Mouse (Mus musculus): ENCODE measurements around the gene Zcchc8. TPM values are rescaled to one million over a fixed set of nuclear protein-coding genes. Genes with fewer than 3 reads are reported as not detected.
A peak's percentile ranks its signal among the peaks of the same experiment; 100 is the strongest.

Zcchc8 gene
- polyA plus RNA-seq, 1 experiment from 2014 or later: 27.1 TPM

GRCm38 (mm10) chr5:123684221-123685144 is 36.4 kb downstream of the Zcchc8 start, which contains the start of gene Clip1:
Gene Clip1, minus strand, starts transcription at chr5:123684618.
- peak within 1 kb of the TSS; percentile 84 for H3K4me3 ChIP-seq (ENCODE audit: low read depth, low read length)
- H3K9ac ChIP-seq (ENCODE audit: low read depth, low read length): peak within 1 kb of the TSS; percentile 89
- no peak for TF ChIP-seq CTCF (IDR thresholded peaks at IDR 0.05; ENCODE audit: low read depth)
- H3K9me3 ChIP-seq (ENCODE audit: control insufficient read depth): no peaks in the 10 kb centered on the region
- H3K4me1 ChIP-seq (replicated peaks; ENCODE audit: control insufficient read depth, insufficient read depth, low read length): no peaks in the 10 kb centered on the region; the same call in 1 of the 2 replicates
- WGBS: 2% methylated on average over 47 of the region's 64 CpGs
- H3K27me3 ChIP-seq (replicated peaks; ENCODE audit: control insufficient read depth, insufficient read depth, low read length): no peaks in the 10 kb centered on the region
- peak within 1 kb of the TSS; percentile 93 for H3K27ac ChIP-seq (ENCODE audit: low read depth, low read length)
- no peaks in the 10 kb centered on the region for H3K36me3 ChIP-seq (ENCODE audit: control insufficient read depth, insufficient read depth)
- peak; percentile 70 for ATAC-seq
- peak within 1 kb of the TSS; percentile 96 for H3K4me2 ChIP-seq (replicated peaks; ENCODE audit: low read depth)

- WGBS: under 1% methylated on average over 79 of the region's 92 CpGs
- no peaks in the 10 kb centered on the region; the same call in 1 of the 2 replicates for H3K4me1 ChIP-seq (replicated peaks; ENCODE audit: control insufficient read depth, insufficient read depth, low read length)
- H3K4me2 ChIP-seq (replicated peaks; ENCODE audit: low read depth): peak overlapping the region; percentile 96
- peak overlapping the region; percentile 89 for H3K9ac ChIP-seq (ENCODE audit: low read depth, low read length)
- TF ChIP-seq CTCF (IDR thresholded peaks at IDR 0.05; ENCODE audit: low read depth): no peak
- H3K9me3 ChIP-seq (ENCODE audit: control insufficient read depth): no peaks in the 10 kb centered on the region
- no peaks in the 10 kb centered on the region for H3K27me3 ChIP-seq (replicated peaks; ENCODE audit: control insufficient read depth, insufficient read depth, low read length)
- peak overlapping the region; percentile 93 for H3K27ac ChIP-seq (ENCODE audit: low read depth, low read length)
- H3K36me3 ChIP-seq (ENCODE audit: control insufficient read depth, insufficient read depth): no peaks in the 10 kb centered on the region
- H3K4me3 ChIP-seq (ENCODE audit: low read depth, low read length): peak overlapping the region; percentile 84
- peak; percentile 62 for ATAC-seq
Measured at GRCm38 (mm10) chr5:123683377-123684220, 37.3 kb downstream of the Zcchc8 start.

- 7% methylated on average over 6 of the region's 6 CpGs for WGBS
- no peaks in the 10 kb centered on the region for H3K27me3 ChIP-seq (replicated peaks; ENCODE audit: control insufficient read depth, insufficient read depth, low read length)
- no peak for ATAC-seq
Measured at GRCm38 (mm10) chr5:123683043-123683376, 37.9 kb downstream of the Zcchc8 start.

GRCm38 (mm10) chr5:123682372-123682771 is 38.5 kb downstream of the Zcchc8 start:
- no peak for TF ChIP-seq CTCF (IDR thresholded peaks at IDR 0.05; ENCODE audit: low read depth)
- Histone ChIP-seq H3K9ac (ENCODE audit: low read depth, low read length) (peak overlapping the region; percentile 31; the same call in 1 of the 2 replicates), H3K9me3 (ENCODE audit: control insufficient read depth) (no peaks in the 10 kb centered on the region), H3K36me3 (ENCODE audit: control insufficient read depth, insufficient read depth) (no peaks in the 10 kb centered on the region), H3K4me2 (replicated peaks; ENCODE audit: low read depth) (peak overlapping the region; percentile 96; the same call in 1 of the 2 replicates), H3K27me3 (replicated peaks; ENCODE audit: control insufficient read depth, insufficient read depth, low read length) (no peaks in the 10 kb centered on the region), H3K4me3 (ENCODE audit: low read depth, low read length) (no peak overlapping the region), H3K27ac (ENCODE audit: low read depth, low read length) (peak overlapping the region; percentile 21; the same call in 1 of the 2 replicates), H3K4me1 (replicated peaks; ENCODE audit: control insufficient read depth, insufficient read depth, low read length) (no peaks in the 10 kb centered on the region; the same call in 1 of the 2 replicates)
- ATAC-seq: no peak
- 35% methylated on average over 4 of the region's 4 CpGs for WGBS

More at GRCm38 (mm10) chr5:123683043-123683376, 37.9 kb downstream of the Zcchc8 start:
- no peaks in the 10 kb centered on the region; the same call in 1 of the 2 replicates for H3K4me1 ChIP-seq (replicated peaks; ENCODE audit: control insufficient read depth, insufficient read depth, low read length)
- no peaks in the 10 kb centered on the region for H3K9me3 ChIP-seq (ENCODE audit: control insufficient read depth)
- peak overlapping the region; percentile 89 for H3K9ac ChIP-seq (ENCODE audit: low read depth, low read length)
- no peak for TF ChIP-seq CTCF (IDR thresholded peaks at IDR 0.05; ENCODE audit: low read depth)
- peak overlapping the region; percentile 93; the same call in 1 of the 2 replicates for H3K27ac ChIP-seq (ENCODE audit: low read depth, low read length)
- peak overlapping the region; percentile 96 for H3K4me2 ChIP-seq (replicated peaks; ENCODE audit: low read depth)
- H3K4me3 ChIP-seq (ENCODE audit: low read depth, low read length): peak overlapping the region; percentile 84
- H3K36me3 ChIP-seq (ENCODE audit: control insufficient read depth, insufficient read depth): no peaks in the 10 kb centered on the region

- no peak overlapping the region for H3K27ac ChIP-seq (ENCODE audit: low read depth, low read length)
- H3K4me2 ChIP-seq (replicated peaks; ENCODE audit: low read depth): no peak overlapping the region
- no peaks in the 10 kb centered on the region for H3K27me3 ChIP-seq (replicated peaks; ENCODE audit: control insufficient read depth, insufficient read depth, low read length)
- H3K9ac ChIP-seq (ENCODE audit: low read depth, low read length): no peak overlapping the region
- no peak overlapping the region for H3K4me3 ChIP-seq (ENCODE audit: low read depth, low read length)
- no peaks in the 10 kb centered on the region for H3K36me3 ChIP-seq (ENCODE audit: control insufficient read depth, insufficient read depth)
- WGBS: 41% methylated on average over 5 of the region's 5 CpGs
- no peaks in the 10 kb centered on the region for H3K9me3 ChIP-seq (ENCODE audit: control insufficient read depth)
- no peak for TF ChIP-seq CTCF (IDR thresholded peaks at IDR 0.05; ENCODE audit: low read depth)
- H3K4me1 ChIP-seq (replicated peaks; ENCODE audit: control insufficient read depth, insufficient read depth, low read length): no peaks in the 10 kb centered on the region; the same call in 1 of the 2 replicates
- ATAC-seq: no peak
Measured at GRCm38 (mm10) chr5:123679546-123680263, 41.2 kb downstream of the Zcchc8 start.

All from intestine, postnatal 0 days (tissue).